Mouse (Mus musculus) CH12F3 (cell line): ENCODE data around the gene Cxcr4.

ENCODE experiments used
- in situ Hi-C: fragments of 300-500 bp; cut with MboI; formaldehyde crosslinking; loops from 2 replicates; pipeline ENCODE4 v1.14.3; 2020; ENCODE audit warnings: low sequenced_read_pairs

Gene Cxcr4

GRCm38 (mm10) chr1:128575096-128575495 lies 17.0 kb downstream of the Cxcr4 start:
- in situ Hi-C loops: no loop called here

- in situ Hi-C loops: no loop called here
Measured at GRCm38 (mm10) chr1:128571033-128571432, 21.1 kb downstream of the Cxcr4 start.

GRCm38 (mm10) chr1:128569992-128570648 lies 22.0 kb downstream of the Cxcr4 start:
- in situ Hi-C loops: no loop called here

- in situ Hi-C loops: no loop called here
Measured at GRCm38 (mm10) chr1:128567224-128568197, 24.6 kb downstream of the Cxcr4 start.

GRCm38 (mm10) chr1:128563905-128564304 lies 28.2 kb downstream of the Cxcr4 start:
- in situ Hi-C loops: no loop called here

- in situ Hi-C loops: no loop called here
Measured at GRCm38 (mm10) chr1:128561325-128561874, 30.7 kb downstream of the Cxcr4 start.

GRCm38 (mm10) chr1:128560452-128561324 lies 31.4 kb downstream of the Cxcr4 start:
- in situ Hi-C loops: no loop called here

- in situ Hi-C loops: no loop called here
Measured at GRCm38 (mm10) chr1:128557953-128558352, 34.1 kb downstream of the Cxcr4 start.

GRCm38 (mm10) chr1:128552545-128552944 lies 39.5 kb downstream of the Cxcr4 start:
- in situ Hi-C loops: no loop called here

GRCm38 (mm10) chr1:128551743-128552397 lies 40.2 kb downstream of the Cxcr4 start:
- in situ Hi-C loops: no loop called here

GRCm38 (mm10) chr1:128549442-128549841 lies 42.7 kb downstream of the Cxcr4 start:
- in situ Hi-C loops: no loop called here

GRCm38 (mm10) chr1:128549007-128549406 lies 43.1 kb downstream of the Cxcr4 start:
- in situ Hi-C loops: no loop called here

GRCm38 (mm10) chr1:128548220-128548998 lies 43.7 kb downstream of the Cxcr4 start:
- in situ Hi-C loops: no loop called here

- in situ Hi-C loops: no loop called here
Measured at GRCm38 (mm10) chr1:128545672-128546071, 46.4 kb downstream of the Cxcr4 start.

- in situ Hi-C loops: no loop called here
Measured at GRCm38 (mm10) chr1:128543137-128543536, 49.0 kb downstream of the Cxcr4 start.

- in situ Hi-C loops: no loop called here
Measured at GRCm38 (mm10) chr1:128542555-128542954, 49.5 kb downstream of the Cxcr4 start.

- in situ Hi-C loops: no loop called here
Measured at GRCm38 (mm10) chr1:128540213-128540612, 51.9 kb downstream of the Cxcr4 start.

GRCm38 (mm10) chr1:128539555-128539954 lies 52.5 kb downstream of the Cxcr4 start:
- in situ Hi-C loops: no loop called here
